Mouse (Mus musculus): Measurements from ENCODE around the gene Vmo1.
"Not testable (repeated sequence)": the region's sequence is repeated elsewhere in the genome, so short reads cannot be mapped to it uniquely, and the experiment has no call there.

DNA sequence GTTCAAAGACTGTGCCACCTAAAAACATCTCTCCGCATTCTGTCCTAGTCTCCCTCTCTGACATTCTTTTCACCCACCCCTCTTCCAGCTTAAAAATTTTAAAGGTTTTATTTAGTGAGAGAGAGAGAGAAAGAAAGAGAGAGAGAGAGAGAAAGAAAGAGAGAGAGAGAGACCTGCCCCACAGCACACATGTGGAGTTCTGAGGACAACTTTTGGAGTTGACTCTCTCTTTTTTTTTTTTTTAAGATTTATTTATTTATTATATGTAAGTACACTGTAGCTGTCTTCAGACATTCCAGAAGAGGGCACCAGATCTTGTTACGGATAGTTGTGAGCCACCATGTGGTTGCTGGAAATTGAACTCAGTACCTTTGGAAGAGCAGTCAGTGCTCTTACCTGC lies 16.6 kb upstream of the Vmo1 start:
- TF ChIP-seq CTCF, EP300 (IDR thresholded peaks at IDR 0.05; ENCODE audit: low read depth): not testable (repeated sequence)
